Mouse (Mus musculus) gastrocnemius, adult 8-10 months (tissue): ENCODE measurements around the gene Efcab11. TPM values are rescaled to one million over a fixed set of nuclear protein-coding genes. Genes with fewer than 3 reads are reported as not detected.

Source experiments
- DNase-seq, 2 experiments: peaks; one replicate each; pipeline ENCODE4 v3.0.0; 2022; ENCODE audit warnings: low spot score in 2 of 2
- total RNA-seq, 4 experiments: library from RNA; stranded (reverse); gene quantifications; 2 replicates each; pipeline ENCODE4 v1.2.4; 2022

The Efcab11 gene
- total RNA-seq, 4 experiments from 2014 or later: not detected

DNA sequence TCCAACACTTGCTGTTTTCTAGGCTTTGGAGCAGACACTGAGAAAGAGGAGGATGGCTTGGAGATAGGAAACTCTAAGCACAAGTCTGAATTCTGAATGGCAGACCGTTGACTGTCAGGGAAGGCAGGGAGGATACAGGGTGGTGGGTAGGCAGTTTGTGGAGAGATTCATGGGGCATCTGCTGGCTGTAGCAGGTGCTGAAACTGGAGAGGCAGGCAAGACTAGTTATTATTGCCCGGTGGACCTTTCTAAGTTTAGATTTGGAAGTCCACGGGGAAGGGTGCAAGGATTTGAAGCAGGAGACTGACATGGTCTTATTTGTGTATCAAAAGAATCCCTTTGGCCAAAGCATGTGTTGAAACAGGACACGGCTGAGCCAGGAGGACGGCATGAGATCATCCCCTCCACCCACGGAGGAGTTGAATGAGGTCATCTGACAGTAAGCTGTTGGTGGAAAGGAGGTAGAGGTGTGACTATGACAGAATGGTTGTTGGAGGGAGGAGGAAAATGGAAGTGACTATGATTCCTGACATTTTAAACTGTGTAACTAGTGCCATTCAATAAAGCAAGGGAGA, 197.7 kb downstream of the Efcab11 start:
- DNase-seq: peak; percentile 43 to 44

DNA sequence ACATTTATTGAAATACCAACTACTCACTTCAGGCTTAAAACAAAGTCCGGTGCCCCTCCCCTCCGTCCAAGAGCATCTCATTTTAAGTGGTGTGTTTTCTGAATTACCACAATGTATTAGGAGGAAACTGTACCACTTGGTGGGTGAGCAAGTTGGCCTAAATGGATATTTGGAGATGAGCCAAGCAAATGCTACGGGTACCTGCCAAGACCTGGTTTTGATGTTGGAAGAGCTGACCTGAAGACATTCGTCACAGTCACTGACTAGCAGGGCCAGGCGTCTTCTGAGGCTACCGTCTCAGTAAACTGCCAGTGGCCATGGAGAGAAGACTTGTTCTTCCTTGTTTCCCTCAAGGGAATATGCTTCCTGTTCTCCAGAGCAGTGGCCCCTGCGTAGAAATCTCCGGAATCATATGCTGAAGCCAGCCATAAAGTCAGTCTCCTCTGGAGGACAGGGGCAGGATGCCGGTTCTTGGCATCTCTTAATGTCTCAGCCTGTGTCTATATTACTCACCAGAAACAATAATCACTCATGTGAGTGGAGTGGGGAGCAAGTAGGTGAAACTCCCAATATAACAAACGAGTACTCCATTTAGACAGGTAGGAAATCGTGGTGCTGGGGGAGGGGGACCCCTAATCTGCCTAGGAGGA, 198.7 kb downstream of the Efcab11 start:
- no peak for DNase-seq

DNA sequence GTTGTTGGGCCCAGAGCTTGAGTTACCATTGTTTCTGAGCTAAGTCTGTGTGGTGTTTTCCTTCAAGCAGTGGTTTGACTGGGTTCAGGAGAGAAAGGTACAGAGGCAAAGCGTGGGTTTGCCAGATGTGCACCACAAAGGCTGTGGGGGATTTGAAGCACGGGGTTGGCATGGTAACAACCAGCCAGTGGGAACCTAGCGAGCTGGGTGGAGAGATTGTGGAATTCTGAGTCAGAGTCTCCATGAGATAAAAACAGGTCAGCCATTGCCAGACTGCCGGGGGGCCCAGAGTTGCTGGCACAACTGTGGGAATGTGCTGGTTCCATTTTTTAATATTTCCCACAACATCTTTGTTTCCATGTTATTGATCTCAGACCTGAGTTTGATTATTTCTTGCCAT, 202.6 kb downstream of the Efcab11 start:
- no peak for DNase-seq

DNA sequence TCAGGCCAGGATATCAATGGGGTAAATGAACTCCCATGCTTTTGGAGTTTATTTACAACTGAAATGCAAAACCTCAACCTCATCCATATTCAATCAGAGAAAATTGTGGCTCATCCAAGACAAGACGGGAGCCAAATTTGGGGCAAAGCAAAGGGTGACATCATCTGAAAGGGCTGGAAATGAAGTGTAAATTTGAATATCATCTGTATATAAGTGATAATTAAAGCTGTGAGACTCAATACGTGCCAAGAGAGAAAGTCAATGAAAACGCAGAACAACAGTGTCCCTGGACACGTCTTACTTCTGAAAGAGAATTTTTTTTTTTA, 212.4 kb downstream of the Efcab11 start:
- DNase-seq: no peak

DNA sequence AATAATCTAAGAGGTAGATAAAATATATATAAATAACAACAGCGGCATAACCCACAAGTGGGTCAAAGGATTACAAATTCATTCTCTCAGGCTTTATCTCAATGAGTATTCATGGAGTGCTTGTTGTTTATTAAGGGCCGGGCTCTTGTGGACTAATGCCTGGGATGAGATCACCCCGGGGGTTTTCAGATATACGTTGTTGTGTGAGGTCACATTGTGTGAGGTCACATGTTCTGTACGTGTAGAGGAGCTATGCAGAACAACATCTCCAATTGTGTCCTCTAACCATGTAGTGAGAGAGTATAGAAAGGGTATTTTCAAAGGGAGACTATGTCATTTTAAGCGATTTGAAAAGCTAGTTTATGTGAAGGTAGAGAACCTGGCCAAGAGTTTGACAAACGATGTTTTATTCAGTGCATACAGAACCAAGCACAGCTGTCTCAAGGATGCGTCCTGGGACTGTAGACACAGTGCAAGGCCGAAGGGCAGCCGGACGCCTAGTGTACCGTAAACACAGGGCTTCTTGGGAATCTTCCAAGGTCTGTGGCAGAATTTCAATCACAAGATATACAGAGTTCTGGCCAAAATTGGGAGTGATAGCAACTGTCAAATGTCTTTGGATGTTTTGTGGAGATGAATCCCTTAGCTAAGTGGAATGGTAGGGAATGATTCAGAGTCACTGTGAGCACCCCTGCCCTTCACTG, 212.9 kb downstream of the Efcab11 start:
- no peak for DNase-seq

DNA sequence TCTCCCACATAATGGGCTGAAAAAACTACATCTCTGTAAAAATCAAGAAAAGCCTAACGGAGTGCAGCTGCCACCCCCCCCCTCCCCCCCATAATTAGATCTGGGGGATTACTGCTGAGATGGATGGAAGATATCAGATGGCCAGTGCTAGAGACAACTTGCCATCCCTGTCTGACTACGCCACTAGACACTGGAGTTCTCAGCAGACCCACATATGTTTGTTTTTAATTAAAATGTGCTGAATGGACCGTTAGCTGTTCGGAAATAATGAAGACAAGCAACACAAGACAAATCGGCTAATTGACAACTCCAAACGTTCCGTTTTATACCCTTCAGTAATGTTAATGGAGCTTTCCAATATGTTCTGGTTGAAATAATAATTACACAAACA, 213.5 kb downstream of the Efcab11 start:
- no peak for DNase-seq

DNA sequence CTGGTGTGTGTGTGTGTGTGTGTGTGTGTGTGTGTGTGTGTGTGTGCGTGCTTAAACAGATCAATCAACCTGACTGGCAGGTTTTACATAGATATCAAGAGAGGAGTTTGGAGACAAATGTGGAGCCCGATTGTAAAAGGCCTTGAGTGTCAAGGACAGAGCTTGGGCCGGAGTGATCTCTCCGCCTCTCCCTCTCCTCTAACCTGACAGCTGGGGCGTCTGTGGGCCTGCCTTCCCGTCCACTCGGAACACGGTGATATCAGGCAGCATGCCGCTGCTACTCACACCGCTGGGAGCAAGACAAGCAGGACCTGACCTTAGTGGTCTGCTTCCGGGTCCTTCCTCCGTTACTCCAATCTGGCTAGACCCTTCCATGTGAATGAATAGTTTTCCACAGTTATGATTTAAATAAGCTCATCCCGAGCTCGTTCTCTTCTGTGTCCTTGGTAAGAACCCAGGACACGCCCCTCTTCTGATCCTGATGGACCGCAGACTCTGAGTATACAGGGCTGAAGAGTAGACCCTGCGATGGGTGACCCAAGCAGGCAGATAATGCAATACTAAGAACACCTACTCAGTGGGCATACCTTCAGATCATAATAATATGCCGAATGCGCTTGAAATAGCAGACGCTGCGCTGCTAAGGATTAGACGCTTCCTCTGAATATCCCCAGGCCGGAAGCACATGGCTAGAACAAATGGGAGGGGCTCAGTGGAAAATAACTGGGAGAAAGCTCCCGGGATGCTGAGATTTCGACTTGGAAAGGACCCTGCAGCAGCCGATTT, 214.1 kb downstream of the Efcab11 start:
- DNase-seq: peak in 1 of 2 experiments; percentile 10

DNA sequence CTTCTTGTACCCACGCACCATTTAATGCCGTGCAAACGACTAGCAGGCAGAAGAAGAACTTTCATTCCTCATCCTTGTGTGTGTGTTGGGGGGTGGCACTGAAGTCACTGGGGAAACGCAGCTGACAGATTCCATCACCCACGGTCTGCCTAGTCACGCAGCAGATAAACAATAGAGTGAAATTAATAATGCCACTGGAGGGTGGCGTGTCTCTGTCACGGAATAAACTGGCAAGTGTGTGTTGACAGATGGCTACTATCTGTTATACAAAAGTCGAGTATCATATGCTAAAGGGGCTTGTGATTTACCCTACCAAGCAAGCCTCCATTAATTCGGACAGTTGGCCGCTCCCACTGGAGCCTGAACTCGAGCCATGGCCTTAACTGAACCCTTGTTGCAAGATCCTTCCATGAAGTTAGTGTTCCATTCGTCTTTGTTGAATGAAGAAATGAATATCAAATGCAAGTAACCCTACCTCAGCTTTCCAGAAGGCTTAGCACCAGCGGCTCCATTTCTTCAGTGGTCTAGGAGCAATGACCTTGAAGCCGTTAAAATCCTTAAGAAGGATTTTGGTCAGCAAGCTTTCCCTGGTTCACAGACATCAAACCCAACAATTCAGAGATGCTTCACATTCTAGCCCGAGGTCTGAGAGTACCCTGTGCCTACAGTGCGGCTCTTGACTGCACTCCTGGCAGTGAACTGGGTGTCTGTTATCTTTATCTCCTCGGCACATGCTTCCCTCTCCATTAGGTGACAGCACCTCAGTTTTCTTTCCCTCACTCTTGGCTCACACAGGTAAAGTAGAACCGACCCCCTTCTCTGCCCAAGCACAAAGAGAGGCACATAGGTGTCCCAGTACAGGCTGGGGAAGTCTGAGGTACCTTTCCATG, 229.0 kb downstream of the Efcab11 start:
- no peak for DNase-seq

DNA sequence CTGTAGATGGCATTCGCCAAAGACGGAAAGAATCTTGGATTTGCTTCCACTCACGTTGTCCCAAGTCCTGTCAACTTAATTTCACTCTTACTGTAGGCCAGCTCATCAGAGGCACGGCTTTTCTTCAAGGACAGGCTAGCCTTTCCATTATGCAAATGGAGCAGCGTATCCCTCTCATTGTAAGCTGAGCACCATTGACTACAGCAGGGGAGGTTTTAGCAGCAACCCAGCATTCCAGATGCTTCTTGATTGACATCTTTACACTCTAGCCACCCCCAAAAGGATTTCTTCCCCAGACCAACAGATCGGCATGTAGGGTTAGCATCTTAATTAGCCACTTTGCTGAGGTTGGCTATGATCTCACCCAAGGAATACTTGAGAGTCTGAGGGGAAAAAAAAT, 231.8 kb downstream of the Efcab11 start:
- DNase-seq: no peak

DNA sequence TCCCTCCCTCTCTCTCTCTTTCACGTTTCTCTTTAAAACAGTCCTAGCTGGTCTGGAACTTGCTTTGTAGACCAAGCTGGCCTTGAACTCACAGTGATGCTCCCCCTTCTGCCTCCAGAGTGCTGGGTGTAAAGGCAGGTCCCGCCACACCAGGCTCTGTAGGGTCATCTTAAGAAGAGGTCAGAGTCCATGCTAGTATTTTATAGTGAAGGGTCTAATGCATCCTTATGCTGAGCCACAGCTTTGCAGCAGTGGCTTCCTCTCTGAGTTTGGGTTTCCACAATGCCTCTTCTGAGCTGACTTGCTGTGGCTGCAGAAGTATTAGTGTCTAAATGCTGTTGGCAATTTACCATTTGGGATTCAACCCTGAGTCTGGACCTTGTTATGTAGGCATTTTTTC, 234.5 kb downstream of the Efcab11 start:
- DNase-seq: no peak

DNA sequence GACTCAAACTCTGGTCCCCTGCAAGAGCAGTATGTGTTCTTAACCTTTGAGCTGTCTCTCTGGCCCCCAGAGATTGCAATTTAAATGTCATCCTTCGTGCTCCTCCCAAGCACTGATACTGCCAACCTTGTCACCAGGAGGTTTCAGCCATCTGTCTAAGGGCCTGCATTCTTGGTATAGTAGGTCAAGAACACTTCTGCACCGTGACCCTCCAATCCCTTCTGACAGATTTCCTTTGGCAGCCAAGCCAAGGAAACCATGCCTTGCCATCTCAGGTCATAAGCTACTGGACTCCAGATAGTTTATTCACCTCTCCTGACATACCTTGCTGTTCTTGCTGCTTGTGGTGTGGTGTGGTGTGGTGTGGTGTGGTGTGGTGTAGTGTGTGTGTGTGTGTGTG, 235.5 kb downstream of the Efcab11 start:
- DNase-seq: no peak

DNA sequence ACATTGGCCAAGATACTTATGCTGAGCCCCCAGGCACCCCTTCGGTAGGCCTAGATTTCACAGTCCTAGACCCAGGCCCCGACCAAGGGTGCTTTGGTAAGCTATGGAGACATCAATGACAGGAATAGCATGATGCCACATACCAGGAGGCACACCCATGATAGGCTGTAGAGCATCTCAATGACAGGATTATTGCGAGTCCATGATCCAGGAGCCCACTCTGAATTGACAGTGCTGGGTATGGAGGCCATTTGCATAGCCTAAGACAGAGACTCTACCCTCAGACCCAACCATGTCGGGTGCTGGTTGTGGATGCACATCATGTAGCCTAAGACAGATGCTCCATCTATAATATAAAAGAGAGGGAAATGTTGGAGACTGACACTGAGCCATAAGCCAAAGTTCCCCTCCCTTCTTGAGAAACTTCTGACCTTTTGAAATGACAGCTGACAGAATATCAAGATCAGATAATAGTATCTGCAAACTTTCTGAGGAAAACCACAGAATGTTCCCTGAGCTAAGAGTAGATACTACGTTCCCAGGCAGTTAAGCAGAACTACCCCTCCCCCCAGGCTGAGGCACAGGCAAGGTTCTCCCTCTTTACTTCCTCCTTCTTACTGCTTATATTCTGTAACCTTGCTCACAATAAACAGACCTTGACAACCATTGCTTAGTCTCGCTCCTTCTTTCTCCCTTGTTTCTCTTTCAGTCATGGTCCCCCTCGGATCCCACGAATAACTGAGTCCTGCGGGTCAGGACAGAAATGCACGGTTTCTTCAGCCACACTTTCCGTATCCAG, 237.5 kb downstream of the Efcab11 start:
- DNase-seq: no peak

DNA sequence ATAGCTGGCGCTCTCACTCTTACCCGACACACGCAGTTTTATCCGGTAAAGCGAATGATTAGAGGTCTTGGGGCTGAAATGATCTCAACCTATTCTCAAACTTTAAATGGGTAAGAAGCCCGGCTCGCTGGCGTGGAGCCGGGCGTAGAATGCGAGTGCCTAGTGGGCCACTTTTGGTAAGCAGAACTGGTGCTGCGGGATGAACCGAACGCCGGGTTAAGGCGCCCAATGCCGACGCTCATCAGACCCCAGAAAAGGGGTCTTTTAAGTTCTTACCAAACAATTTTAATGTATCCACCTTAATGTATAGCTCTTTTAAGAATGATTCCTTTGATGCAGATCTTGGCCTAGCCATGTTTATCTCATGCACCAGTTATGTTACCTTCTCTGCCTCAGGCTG, 238.8 kb downstream of the Efcab11 start:
- DNase-seq: peak; percentile 26 to 34

DNA sequence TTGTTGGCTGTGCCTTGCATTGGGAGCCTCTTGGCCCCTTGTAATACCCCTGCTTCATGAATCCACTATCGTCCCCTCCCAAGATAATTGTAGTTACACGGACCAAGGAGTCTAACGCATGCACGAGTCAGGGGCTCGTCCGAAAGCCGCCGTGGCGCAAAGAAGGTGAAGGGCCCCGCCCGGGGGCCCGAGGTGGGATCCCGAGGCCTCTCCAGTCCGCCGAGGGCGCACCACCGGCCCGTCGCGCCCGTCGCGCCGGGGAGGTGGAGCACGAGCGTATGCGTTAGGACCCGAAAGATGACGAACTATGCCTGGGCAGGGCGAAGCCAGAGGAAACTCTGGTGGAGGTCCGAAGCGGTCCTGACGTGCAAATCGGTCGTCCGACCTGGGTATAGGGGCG, 239.3 kb downstream of the Efcab11 start:
- no peak for DNase-seq

Other genes with a start within 250 kb of the Efcab11 start
- 1 to 10 TPM; 2.2 to 4.1 (median 3.2) TPM for gene Tdp1, start 78 bp upstream of the Efcab11 start, total RNA-seq
- under 1 TPM in 3 of 4 experiments, not detected in 1; 0.10 to 0.20 (median 0.12) TPM for gene Kcnk13, start 80.1 kb upstream of the Efcab11 start, total RNA-seq
- gene Psmc1, start 225.7 kb upstream of the Efcab11 start, total RNA-seq: 100 to 1,000 TPM; 142 to 173 (median 149) TPM